Mouse (Mus musculus) liver, postnatal 0 days (tissue): Measurements from ENCODE around the gene Gm10203. TPM values are rescaled to one million over a fixed set of nuclear protein-coding genes. Genes with fewer than 3 reads are reported as not detected.

Experiments
- ATAC-seq: fragments of 200-750 bp; cut with Nextera tagmentation; 2 replicates; pipeline ENCODE4 v1.8.0; 2017; ENCODE audit warnings: mild to moderate bottlenecking, moderate library complexity
- DNase-seq: peaks from one replicate; pipeline ENCODE4 v3.0.0-alpha.2; 2016
- H3K27ac ChIP-seq: fragments of 300-500 bp; sonication (generic); 2 replicates; pipeline ENCODE4 v1.5.1; 2014; ENCODE audit warnings: antibody characterized with exemption, moderate library complexity, mild to moderate bottlenecking, low read depth
- H3K27me3 ChIP-seq: fragments of 300-500 bp; sonication (generic); 2 replicates; pipeline ENCODE4 v1.6.1; 2014; ENCODE audit warnings: low read length, control low read depth, mixed read lengths; ENCODE audit not compliant: insufficient read depth
- H3K36me3 ChIP-seq: fragments of 300-500 bp; sonication (generic); replicated peaks from 2 replicates; pipeline ENCODE4 v1.6.1; 2014; ENCODE audit warnings: mild to moderate bottlenecking, control low read depth, low read length, moderate library complexity, mixed read lengths; ENCODE audit not compliant: insufficient read depth
- H3K4me1 ChIP-seq: fragments of 300-500 bp; sonication (generic); 2 replicates; pipeline ENCODE4 v1.6.1; 2014; ENCODE audit warnings: antibody characterized with exemption, mild to moderate bottlenecking, control low read depth; ENCODE audit not compliant: insufficient read depth
- H3K4me2 ChIP-seq: fragments of 300-500 bp; sonication (generic); 2 replicates; pipeline ENCODE4 v1.6.1; 2014; ENCODE audit warnings: low read depth, mild to moderate bottlenecking, low read length, moderate library complexity, mixed read lengths
- H3K4me3 ChIP-seq: fragments of 300-500 bp; sonication (generic); 2 replicates; pipeline ENCODE4 v1.5.1; 2014; ENCODE audit warnings: low read depth, low read length
- H3K9ac ChIP-seq: fragments of 300-500 bp; sonication (generic); replicated peaks from 2 replicates; pipeline ENCODE4 v1.6.1; 2014; ENCODE audit warnings: mild to moderate bottlenecking, moderate library complexity
- H3K9me3 ChIP-seq: fragments of 300-500 bp; sonication (generic); 2 replicates; pipeline ENCODE4 v1.6.1; 2016; ENCODE audit warnings: mild to moderate bottlenecking, control low read depth, low read length, mixed read lengths
- CTCF ChIP-seq: sonication (generic); IDR thresholded peaks from 2 replicates; pipeline ENCODE4 v1.5.1; 2016; ENCODE audit warnings: antibody characterized with exemption, low read depth
- EP300 ChIP-seq: IDR thresholded peaks from 2 replicates; pipeline ENCODE4 v1.6.1; 2016; ENCODE audit warnings: antibody characterized with exemption, low read depth, mild to moderate bottlenecking
- WGBS: fragments of 180-500 bp; shearing (Covaris S2); extraction: QIAGEN DNeasy Blood & Tissue Kit; methylation state at CpG from one replicate; pipeline ENCODE4 v1.1.7; 2014; ENCODE audit not compliant: insufficient replicate concordance; 5-methylcytosine and 5-hydroxymethylcytosine counted together
- polyA plus RNA-seq: library from polyadenylated mRNA; unstranded; fragments of >200 nt; fragmentation: Nextera tagmentation; extraction: Ambion mirVana; gene quantifications from 2 replicates; pipeline ENCODE4 v1.2.1, GENCODE M21; 2015

Gene Gm10203
- polyA plus RNA-seq, 1 experiment from 2014 or later = not detected

- ATAC-seq = peak; percentile 100
- Histone ChIP-seq H3K9me3 (no peaks in the 10 kb centered on the region; the same call in 1 of the 2 replicates), H3K9ac (peak overlapping the region; percentile 72), H3K4me3 (peak overlapping the region; percentile 55), H3K4me1 (peaks cover 6% of the 10 kb centered on the region; the same call in 1 of the 2 replicates), H3K27ac (peak overlapping the region; percentile 85), H3K4me2 (peak overlapping the region; percentile 66), H3K36me3 (peaks cover 4% of the 10 kb centered on the region; the same call in 1 of the 2 replicates), H3K27me3 (no peaks in the 10 kb centered on the region)
- 2% methylated on average over 36 of the region's 36 CpGs for WGBS
- TF ChIP-seq EP300 (0 out of 2 replicates have a peak, but pooled peaks have one; percentile 10), CTCF (no peak)
- DNase-seq = peak; percentile 92
Measured at GRCm38 (mm10) chr6:149141393-149142173, 11.6 kb downstream of the Gm10203 start.

DNA sequence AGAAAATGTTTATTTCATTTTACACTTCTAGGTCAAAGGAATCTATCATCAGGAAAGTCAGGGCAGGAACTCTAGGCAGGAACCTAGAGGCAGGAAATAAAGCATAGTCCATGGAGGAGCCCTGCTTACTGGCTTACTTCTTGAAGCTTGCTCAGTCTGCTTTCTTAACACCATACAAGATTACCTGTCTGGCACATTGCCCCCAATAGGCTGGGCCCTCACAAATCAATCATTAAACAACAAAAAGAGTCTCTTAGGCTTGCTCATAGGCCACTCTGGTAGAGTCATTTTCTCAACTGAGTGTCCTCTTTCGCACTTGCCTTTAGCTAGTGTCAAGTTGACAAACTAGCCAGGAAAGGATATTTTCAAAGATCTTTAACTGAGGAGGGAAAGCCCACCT, 15.2 kb downstream of the Gm10203 start:
- Histone ChIP-seq H3K4me3 (no peak overlapping the region), H3K4me1 (peaks cover 6% of the 10 kb centered on the region; the same call in 1 of the 2 replicates), H3K27ac (no peak overlapping the region), H3K4me2 (no peak overlapping the region), H3K9ac (no peak overlapping the region), H3K27me3 (no peaks in the 10 kb centered on the region), H3K36me3 (peaks cover 4% of the 10 kb centered on the region; the same call in 1 of the 2 replicates), H3K9me3 (no peaks in the 10 kb centered on the region)
- ATAC-seq = no peak
- WGBS = 84% methylated on average over 1 of the region's 1 CpGs
- no peak for TF ChIP-seq CTCF
- no peak for TF ChIP-seq EP300
- DNase-seq = no peak

- Histone ChIP-seq H3K4me2 (no peak overlapping the region), H3K4me1 (no peaks in the 10 kb centered on the region; the same call in 1 of the 2 replicates), H3K27ac (no peak overlapping the region), H3K9me3 (no peaks in the 10 kb centered on the region), H3K36me3 (peaks cover 6% of the 10 kb centered on the region; the same call in 1 of the 2 replicates), H3K9ac (no peak overlapping the region), H3K27me3 (no peaks in the 10 kb centered on the region), H3K4me3 (no peak overlapping the region)
- TF ChIP-seq CTCF (no peak), EP300 (no peak)
- no peak for DNase-seq
- 72% methylated on average over 7 of the region's 7 CpGs for WGBS
- ATAC-seq = no peak
Measured at GRCm38 (mm10) chr6:149148436-149149229, 18.7 kb downstream of the Gm10203 start.

DNA sequence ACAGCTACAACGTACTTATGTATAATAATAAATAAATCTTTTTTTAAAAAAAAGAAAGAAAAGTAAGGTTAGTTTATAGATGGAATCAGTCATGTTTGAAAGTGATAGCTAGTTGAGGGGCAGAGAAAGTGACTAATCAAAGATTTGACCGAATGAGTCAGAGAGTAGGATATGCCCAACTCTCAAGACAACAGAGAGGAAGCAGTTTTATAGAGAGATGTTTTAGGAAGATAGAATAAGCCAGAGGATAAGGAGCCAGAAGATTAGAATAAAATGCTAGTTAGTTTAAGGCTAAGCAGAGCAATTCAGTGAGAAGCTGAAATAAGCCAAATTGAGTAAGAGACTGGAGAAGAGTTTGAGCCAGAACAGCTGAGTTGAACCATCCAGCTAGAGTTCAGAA, 22.1 kb downstream of the Gm10203 start:
- WGBS = 87% methylated on average over 2 of the region's 2 CpGs
- peaks cover 18% of the 10 kb centered on the region for H3K4me1 ChIP-seq
- no peak overlapping the region for H3K27ac ChIP-seq
- ATAC-seq = no peak
- H3K9ac ChIP-seq = no peak overlapping the region
- H3K36me3 ChIP-seq = 0 out of 2 replicates have a peak, but pooled peaks cover 2% of the 10 kb centered on the region
- no peaks in the 10 kb centered on the region for H3K9me3 ChIP-seq
- H3K4me3 ChIP-seq = no peak overlapping the region
- H3K27me3 ChIP-seq = no peaks in the 10 kb centered on the region
- H3K4me2 ChIP-seq = no peak overlapping the region
- TF ChIP-seq CTCF (no peak), EP300 (no peak)
- no peak for DNase-seq

- peaks cover 18% of the 10 kb centered on the region for H3K4me1 ChIP-seq
- no peaks in the 10 kb centered on the region for H3K9me3 ChIP-seq
- H3K36me3 ChIP-seq = 0 out of 2 replicates have a peak, but pooled peaks cover 2% of the 10 kb centered on the region
- DNase-seq (no peak), ATAC-seq (no peak)
- H3K27me3 ChIP-seq = no peaks in the 10 kb centered on the region
- TF ChIP-seq CTCF (peak; percentile 34), EP300 (no peak)
- no peak overlapping the region for H3K9ac ChIP-seq
- no peak overlapping the region for H3K4me3 ChIP-seq
- H3K27ac ChIP-seq = no peak overlapping the region
- H3K4me2 ChIP-seq = no peak overlapping the region
- WGBS = 48% methylated on average over 6 of the region's 6 CpGs
Measured at GRCm38 (mm10) chr6:149153473-149154115, 23.6 kb downstream of the Gm10203 start.
